Mouse (Mus musculus) limb, embryonic 15.5 days (tissue): Measurements from ENCODE around the gene Pax9. TPM values are rescaled to one million over a fixed set of nuclear protein-coding genes. Genes with fewer than 3 reads are reported as not detected.

Source experiments
- ATAC-seq: fragments of 200-750 bp; cut with Nextera tagmentation; 2 replicates; pipeline ENCODE4 v1.8.0; 2017; ENCODE audit warnings: low read depth, moderate TSS enrichment; ENCODE audit not compliant: insufficient number of reproducible peaks, low FRiP score, low TSS enrichment
- H3K27ac ChIP-seq: fragments of 300-500 bp; sonication (generic); 2 replicates; pipeline ENCODE4 v1.5.1; 2015; ENCODE audit warnings: moderate library complexity, mild to moderate bottlenecking, inconsistent platforms
- H3K27me3 ChIP-seq: fragments of 300-500 bp; sonication (generic); 2 replicates; pipeline ENCODE4 v1.6.1; 2015; ENCODE audit warnings: inconsistent platforms
- H3K36me3 ChIP-seq: fragments of 300-500 bp; sonication (generic); 2 replicates; pipeline ENCODE4 v1.6.1; 2015; ENCODE audit warnings: inconsistent platforms
- H3K4me1 ChIP-seq: fragments of 300-500 bp; sonication (generic); 2 replicates; pipeline ENCODE4 v1.6.1; 2015; ENCODE audit warnings: inconsistent platforms
- H3K4me2 ChIP-seq: fragments of 300-500 bp; sonication (generic); 2 replicates; pipeline ENCODE4 v1.6.1; 2015; ENCODE audit warnings: mild to moderate bottlenecking, inconsistent platforms
- H3K4me3 ChIP-seq: fragments of 300-500 bp; sonication (generic); 2 replicates; pipeline ENCODE4 v1.5.1; 2015; ENCODE audit warnings: mild to moderate bottlenecking, inconsistent platforms
- H3K9ac ChIP-seq: fragments of 300-500 bp; sonication (generic); 2 replicates; pipeline ENCODE4 v1.6.1; 2015; ENCODE audit warnings: inconsistent platforms
- H3K9me3 ChIP-seq: fragments of 300-500 bp; sonication (generic); 2 replicates; pipeline ENCODE4 v1.6.1; 2016; ENCODE audit warnings: inconsistent platforms
- WGBS: fragments of 180-500 bp; shearing (Covaris S2); methylation state at CpG from one replicate; pipeline ENCODE4 v1.1.7; 2015; 5-methylcytosine and 5-hydroxymethylcytosine counted together
- polyA plus RNA-seq: library from polyadenylated mRNA; unstranded; fragments of >200 nt; fragmentation: Nextera tagmentation; extraction: Ambion mirVana; gene quantifications from 2 replicates; pipeline ENCODE4 v1.2.1, GENCODE M21; 2015

The Pax9 gene
- polyA plus RNA-seq = 3.4 and 4.3 TPM in 2 replicates

DNA sequence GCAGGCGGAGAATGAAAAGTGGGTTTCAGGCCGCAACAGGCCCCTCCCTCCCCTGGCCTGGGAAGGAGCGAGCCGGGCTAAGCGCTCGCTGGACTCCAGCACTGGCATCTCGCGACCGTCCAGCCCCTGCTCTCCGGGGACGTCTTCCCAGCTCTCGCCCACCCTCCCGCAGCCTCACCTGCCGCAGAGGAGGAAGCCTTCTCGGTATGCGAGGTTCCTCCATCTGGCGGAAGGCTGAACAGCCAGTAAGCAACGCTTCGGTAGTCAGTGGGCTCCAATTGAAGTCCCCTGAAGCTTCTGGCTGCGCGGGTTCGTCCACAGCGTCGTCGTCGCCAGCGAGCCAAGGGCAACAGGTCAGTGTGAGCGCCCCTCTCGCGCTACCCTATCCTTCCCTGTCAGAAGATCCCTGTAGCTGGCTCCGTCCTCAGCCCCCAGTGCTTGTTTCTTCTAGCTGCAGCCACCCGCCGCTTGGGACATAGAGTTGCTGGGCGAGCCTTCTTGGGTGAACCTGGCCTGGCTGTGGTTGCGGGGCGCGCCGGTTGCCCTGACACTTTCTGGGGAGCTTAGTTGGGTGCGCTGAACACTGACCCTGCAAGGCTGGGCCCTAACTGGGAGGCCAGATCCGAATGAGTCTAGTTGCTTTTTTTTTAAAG is at the start of gene Pax9:
Gene Pax9 (plus strand): TSS at position 341 of the 653 bp plus-strand sequence.
- Histone ChIP-seq H3K9me3 (no peaks in the 10 kb centered on the region), H3K9ac (no peak within 1 kb of the TSS), H3K36me3 (no peaks in the 10 kb centered on the region), H3K4me1 (peaks cover 40% of the 10 kb centered on the region), H3K27me3 (peaks cover 97% of the 10 kb centered on the region), H3K4me2 (peak within 1 kb of the TSS; percentile 42), H3K4me3 (peak within 1 kb of the TSS; percentile 28), H3K27ac (no peak within 1 kb of the TSS)
- ATAC-seq = no peak
- WGBS = 1% methylated on average over 40 of the region's 40 CpGs

DNA sequence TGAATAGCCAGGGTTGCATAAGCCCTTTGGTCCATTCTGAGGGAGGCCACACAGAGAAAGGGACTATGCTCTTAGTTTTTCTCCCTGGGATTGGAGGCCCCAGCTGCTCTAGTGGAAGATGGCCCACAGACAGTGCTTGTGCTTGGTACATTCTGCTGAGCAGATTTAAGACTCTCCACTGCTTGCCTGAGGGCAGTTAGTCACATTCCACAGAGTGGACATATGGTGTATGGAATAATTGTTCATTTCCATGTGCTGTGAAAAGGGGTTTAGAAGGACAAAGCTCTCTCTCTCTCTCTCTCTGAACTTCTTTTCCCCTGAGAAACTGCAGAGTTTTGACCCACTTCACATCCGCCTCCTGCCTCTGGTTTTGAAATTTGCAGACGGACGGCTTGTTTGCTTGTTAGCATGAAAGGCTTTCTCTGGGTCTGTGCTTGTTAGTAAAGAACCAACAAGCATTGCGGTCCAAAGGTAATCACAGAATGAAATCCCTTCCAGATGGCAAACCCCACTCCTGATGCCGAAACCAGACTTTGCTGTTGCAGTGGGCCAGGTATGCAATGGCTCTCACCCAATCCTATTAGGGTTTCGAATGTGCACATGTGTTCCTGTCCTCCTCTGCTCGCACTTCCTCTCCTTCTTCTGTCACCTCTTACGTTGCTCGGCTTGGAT is 22.0 kb upstream of the Pax9 start:
- Histone ChIP-seq H3K9me3 (no peaks in the 10 kb centered on the region), H3K4me2 (peak overlapping the region; percentile 28), H3K27me3 (no peaks in the 10 kb centered on the region), H3K4me1 (0 out of 2 replicates have a peak, but pooled peaks cover 3% of the 10 kb centered on the region), H3K4me3 (no peak overlapping the region), H3K27ac (peak overlapping the region; percentile 29), H3K36me3 (no peaks in the 10 kb centered on the region), H3K9ac (no peak overlapping the region)
- WGBS = 24% methylated on average over 9 of the region's 9 CpGs
- no peak for ATAC-seq

DNA sequence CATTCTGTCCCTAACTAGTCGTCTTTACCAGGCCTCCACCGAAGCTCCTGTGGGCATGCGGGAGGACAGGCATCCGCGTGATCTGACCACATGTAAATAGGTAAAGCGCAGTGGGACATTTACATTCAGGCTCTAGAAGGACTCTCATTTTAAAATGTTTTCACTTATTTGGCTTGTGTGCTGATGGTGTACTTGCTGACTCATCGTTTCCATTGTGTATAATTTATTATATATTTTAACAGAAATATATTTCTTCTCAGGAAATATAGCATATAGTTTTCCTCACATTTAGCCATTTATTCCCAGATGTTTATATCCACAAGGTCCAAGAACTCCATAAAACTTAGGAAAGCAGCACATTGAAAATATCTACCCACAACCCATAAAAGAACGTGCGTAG is 20.8 kb upstream of the Pax9 start:
- Histone ChIP-seq H3K27me3 (0 out of 2 replicates have a peak, but pooled peaks cover 2% of the 10 kb centered on the region), H3K4me3 (no peak overlapping the region), H3K4me2 (peak overlapping the region; percentile 28; the same call in 1 of the 2 replicates), H3K4me1 (0 out of 2 replicates have a peak, but pooled peaks cover 3% of the 10 kb centered on the region), H3K27ac (peak overlapping the region; percentile 29; the same call in 1 of the 2 replicates), H3K9ac (no peak overlapping the region), H3K9me3 (no peaks in the 10 kb centered on the region), H3K36me3 (no peaks in the 10 kb centered on the region)
- WGBS = 65% methylated on average over 9 of the region's 9 CpGs
- ATAC-seq = no peak

DNA sequence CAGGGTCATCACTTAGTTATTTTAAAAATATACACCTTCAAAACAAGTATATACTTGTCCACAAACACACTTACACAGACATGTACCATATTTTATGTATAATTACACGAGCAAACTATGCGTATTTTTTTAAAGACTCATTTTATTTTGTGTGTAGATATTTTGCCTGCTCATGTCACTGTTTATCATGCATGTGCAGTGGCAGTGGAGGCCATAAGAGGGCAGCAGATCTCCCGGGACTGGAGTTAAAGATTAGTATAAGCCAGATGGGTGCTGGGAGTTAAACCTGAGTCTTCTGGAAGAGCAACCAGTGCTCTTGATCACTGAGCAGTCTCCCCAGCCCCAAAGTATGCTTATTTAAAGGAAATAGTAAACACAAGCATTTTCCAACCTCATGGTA is 16.8 kb upstream of the Pax9 start:
- Histone ChIP-seq H3K4me1 (0 out of 2 replicates have a peak, but pooled peaks cover 3% of the 10 kb centered on the region), H3K9me3 (no peaks in the 10 kb centered on the region), H3K27me3 (peaks cover 27% of the 10 kb centered on the region), H3K27ac (no peak overlapping the region), H3K4me3 (no peak overlapping the region), H3K9ac (no peak overlapping the region), H3K36me3 (no peaks in the 10 kb centered on the region), H3K4me2 (no peak overlapping the region)
- 42% methylated on average over 3 of the region's 3 CpGs for WGBS
- no peak for ATAC-seq

DNA sequence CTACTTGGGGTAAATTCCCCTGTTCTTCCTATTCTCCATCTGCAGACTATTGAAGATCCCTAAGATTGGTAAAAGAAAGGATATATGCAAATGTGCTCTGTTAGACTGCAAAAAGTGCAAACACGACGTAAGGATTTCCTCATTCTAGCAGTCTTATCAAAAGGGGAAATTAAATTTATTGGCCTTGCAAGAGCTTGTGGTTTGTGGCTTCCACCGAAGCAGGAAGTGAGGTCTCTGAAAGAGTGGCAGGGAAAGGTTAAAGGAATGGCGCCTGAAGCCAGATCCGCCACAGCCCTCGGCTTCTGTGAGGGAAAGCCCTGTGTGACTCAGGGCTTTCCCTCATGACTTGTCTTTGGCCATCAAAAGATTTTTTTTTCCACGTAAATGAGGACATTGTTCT is 13.9 kb upstream of the Pax9 start:
- peaks cover 54% of the 10 kb centered on the region for H3K27me3 ChIP-seq
- WGBS = 57% methylated on average over 7 of the region's 7 CpGs
- no peak overlapping the region for H3K27ac ChIP-seq
- H3K9ac ChIP-seq = no peak overlapping the region
- H3K4me2 ChIP-seq = no peak overlapping the region
- peaks cover 7% of the 10 kb centered on the region for H3K4me1 ChIP-seq
- ATAC-seq = no peak
- no peaks in the 10 kb centered on the region for H3K36me3 ChIP-seq
- no peaks in the 10 kb centered on the region for H3K9me3 ChIP-seq
- H3K4me3 ChIP-seq = no peak overlapping the region

DNA sequence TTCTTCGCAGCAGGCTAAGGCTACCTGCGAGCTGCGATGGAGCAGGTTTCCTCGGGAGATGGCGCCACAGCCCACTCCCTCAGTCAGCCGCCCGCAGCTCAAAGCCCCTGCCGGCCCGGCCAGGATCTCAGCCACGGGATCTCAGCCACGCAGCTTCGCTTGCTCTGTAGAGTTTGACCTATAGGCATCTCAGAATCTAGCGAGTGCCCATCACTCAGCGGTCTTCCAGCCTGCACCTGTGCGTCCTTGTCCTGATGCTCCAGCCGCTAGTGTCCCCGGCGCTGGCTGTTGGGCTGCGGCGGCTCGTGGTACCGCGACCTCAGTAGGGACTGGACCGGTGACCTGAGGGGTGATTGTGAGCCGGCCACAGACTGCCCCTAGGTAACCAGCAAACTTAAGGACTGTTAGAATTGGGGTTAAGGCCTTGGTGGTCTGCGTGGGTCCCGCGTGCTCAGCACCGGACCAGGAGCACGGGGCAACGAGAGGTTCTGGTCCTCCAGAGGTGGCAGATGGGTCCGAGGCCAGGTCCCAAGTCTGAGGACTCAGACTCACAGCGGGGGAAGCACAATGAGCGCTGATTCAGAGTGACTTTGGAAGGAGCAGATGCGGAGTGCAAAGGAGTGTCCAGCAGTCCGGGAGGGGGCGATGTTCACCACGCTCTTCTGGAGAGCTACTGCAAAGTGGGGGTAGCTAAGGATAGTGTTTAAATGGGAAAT is 10.3 kb upstream of the Pax9 start:
- H3K4me1 ChIP-seq = peaks cover 7% of the 10 kb centered on the region
- H3K9me3 ChIP-seq = no peaks in the 10 kb centered on the region
- ATAC-seq = no peak
- H3K9ac ChIP-seq = 0 out of 2 replicates have a peak overlapping the region, but pooled peaks have one; percentile 20
- no peak overlapping the region for H3K27ac ChIP-seq
- under 1% methylated on average over 38 of the region's 38 CpGs for WGBS
- H3K4me3 ChIP-seq = peak overlapping the region; percentile 35
- H3K36me3 ChIP-seq = no peaks in the 10 kb centered on the region
- H3K4me2 ChIP-seq = peak overlapping the region; percentile 81
- peaks cover 71% of the 10 kb centered on the region for H3K27me3 ChIP-seq

DNA sequence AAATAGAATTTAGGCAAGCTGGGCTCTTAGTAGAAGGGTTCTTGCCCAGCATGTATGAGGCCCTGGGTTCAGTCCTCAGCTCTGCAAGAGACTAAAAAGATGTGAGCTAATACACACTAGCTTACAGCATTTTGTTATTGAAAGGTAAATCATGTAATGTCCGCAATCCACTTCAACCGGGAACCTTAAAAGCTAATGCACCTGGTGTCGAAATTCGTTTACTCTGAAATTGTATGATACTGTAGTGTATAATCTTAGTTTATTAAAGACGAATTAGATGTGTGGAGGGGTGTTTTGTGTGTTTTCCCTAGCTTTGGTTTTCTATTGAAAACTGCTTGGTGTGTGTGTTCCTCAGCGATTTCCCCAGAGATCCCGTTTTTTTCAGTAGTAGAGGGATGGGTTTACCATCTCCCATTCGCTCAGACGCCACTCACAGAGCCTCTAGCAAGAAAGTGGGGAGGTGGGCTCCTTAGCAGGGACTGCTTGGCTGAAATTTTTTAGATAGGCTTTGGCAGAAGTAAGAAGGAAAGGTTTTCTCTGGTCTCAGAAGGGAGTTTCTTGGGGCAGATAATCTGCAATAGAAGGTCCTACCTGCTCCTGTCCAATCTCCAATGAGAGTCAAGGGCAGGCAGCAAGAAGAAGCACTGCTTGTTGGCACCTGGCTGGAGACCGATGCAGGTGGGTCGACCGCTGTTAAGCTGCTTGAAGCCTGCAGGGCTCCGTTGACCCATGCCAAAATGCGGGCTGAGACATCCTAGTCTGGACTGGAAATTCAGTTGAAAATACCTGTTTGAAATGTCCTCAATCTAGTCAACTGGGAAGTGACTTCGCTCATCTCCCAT is 3.7 kb upstream of the Pax9 start:
- 14% methylated on average over 15 of the region's 15 CpGs for WGBS
- Histone ChIP-seq H3K36me3 (no peaks in the 10 kb centered on the region), H3K4me2 (no peak overlapping the region), H3K9me3 (no peaks in the 10 kb centered on the region), H3K4me1 (peaks cover 21% of the 10 kb centered on the region), H3K27me3 (peaks cover 85% of the 10 kb centered on the region), H3K27ac (no peak overlapping the region), H3K4me3 (no peak overlapping the region), H3K9ac (no peak overlapping the region)
- ATAC-seq = no peak

DNA sequence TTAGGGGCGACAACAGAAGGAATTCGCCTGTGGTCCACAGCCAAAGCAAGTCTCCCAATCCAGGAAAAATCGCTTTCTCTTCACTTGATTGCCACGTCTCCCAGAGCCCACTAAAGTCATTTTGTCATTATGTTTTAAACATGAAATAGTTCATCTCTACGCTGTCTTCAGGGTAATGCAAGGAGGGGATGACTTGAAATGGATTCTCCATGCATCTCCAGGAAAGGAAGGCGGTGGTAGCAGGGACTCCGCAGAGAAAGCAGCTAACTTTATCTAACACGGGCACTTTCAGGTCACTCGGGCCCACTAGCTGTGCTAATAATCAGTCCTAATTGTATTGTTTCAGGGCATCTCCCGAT is 3.1 kb upstream of the Pax9 start:
- Histone ChIP-seq H3K27me3 (peaks cover 85% of the 10 kb centered on the region), H3K9me3 (no peaks in the 10 kb centered on the region), H3K4me1 (peaks cover 21% of the 10 kb centered on the region), H3K36me3 (no peaks in the 10 kb centered on the region), H3K4me2 (no peak overlapping the region), H3K27ac (no peak overlapping the region), H3K4me3 (no peak overlapping the region), H3K9ac (no peak overlapping the region)
- WGBS = 14% methylated on average over 10 of the region's 10 CpGs
- ATAC-seq = no peak

DNA sequence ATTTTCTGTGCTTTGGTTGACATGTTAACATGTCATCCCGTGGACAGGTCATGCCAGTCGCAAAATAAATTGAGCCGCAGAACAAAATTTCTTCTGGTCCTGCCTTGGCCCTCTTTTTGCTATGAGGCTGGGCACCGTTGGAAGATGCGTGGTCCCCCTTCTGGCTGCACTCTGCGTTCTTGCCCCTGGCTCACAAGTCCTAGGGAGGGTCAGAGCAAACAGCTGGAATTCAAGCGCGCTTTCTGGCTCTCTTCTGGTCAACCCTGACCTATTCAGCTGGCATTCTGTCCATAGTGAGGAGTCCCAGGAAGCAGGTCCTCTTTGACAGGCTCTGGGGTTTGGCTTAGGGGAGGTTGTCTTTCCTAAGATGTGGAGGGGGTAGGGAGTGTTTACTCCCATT is 2.6 kb upstream of the Pax9 start:
- peaks cover 85% of the 10 kb centered on the region for H3K27me3 ChIP-seq
- no peak overlapping the region for H3K9ac ChIP-seq
- H3K4me3 ChIP-seq = no peak overlapping the region
- H3K27ac ChIP-seq = no peak overlapping the region
- no peak overlapping the region for H3K4me2 ChIP-seq
- no peaks in the 10 kb centered on the region for H3K9me3 ChIP-seq
- WGBS = 13% methylated on average over 8 of the region's 8 CpGs
- H3K4me1 ChIP-seq = peaks cover 21% of the 10 kb centered on the region
- no peak for ATAC-seq
- H3K36me3 ChIP-seq = no peaks in the 10 kb centered on the region

DNA sequence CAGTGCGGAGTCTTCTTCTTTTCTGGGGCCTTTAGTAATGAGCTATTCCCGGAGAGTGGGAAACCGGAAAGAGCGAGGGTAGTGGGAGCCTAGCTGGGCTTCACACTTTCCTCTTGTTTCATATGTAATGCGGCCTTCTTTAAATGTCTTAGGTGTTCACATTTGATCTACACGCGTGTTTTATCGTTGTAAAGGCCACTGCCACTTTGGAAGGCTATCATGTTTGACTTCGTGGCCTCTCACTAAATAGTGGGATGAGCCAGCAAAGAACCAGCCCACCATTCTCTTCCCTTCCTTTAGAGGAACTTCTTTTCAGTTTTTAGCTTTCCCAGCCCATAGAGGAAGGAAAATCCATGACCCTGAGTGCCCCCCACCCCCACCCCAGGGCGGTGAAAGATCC is 2.2 kb upstream of the Pax9 start:
- H3K27ac ChIP-seq = no peak overlapping the region
- ATAC-seq = no peak
- H3K4me2 ChIP-seq = peak overlapping the region; percentile 10; the same call in 1 of the 2 replicates
- peaks cover 85% of the 10 kb centered on the region for H3K27me3 ChIP-seq
- H3K4me1 ChIP-seq = peaks cover 21% of the 10 kb centered on the region
- H3K9me3 ChIP-seq = no peaks in the 10 kb centered on the region
- no peak overlapping the region for H3K9ac ChIP-seq
- WGBS = 9% methylated on average over 10 of the region's 10 CpGs
- no peaks in the 10 kb centered on the region for H3K36me3 ChIP-seq
- no peak overlapping the region for H3K4me3 ChIP-seq

DNA sequence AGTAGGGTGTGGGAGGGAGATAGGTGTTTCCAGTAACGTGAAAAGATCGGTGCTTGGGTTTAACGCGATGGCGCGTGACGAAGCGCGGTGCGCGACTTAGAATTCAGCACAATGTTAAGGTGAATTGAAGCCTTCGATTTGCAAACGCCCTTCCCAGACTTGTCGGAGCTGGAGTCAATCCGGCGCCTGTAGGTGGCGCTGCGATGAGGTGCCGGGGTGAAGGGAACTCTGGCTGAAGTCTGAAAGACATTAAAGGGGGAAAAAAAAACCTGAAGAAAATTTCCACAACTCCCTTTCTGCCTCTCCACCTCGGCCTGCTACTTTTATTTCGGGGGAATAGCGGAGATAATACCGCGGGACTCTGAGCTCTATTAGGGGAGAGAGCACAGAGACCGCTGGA is 1.8 kb upstream of the Pax9 start:
- peaks cover 86% of the 10 kb centered on the region for H3K27me3 ChIP-seq
- H3K36me3 ChIP-seq = no peaks in the 10 kb centered on the region
- H3K4me3 ChIP-seq = peak overlapping the region; percentile 4; the same call in 1 of the 2 replicates
- no peaks in the 10 kb centered on the region for H3K9me3 ChIP-seq
- peak overlapping the region; percentile 10; the same call in 1 of the 2 replicates for H3K4me2 ChIP-seq
- H3K9ac ChIP-seq = no peak overlapping the region
- WGBS = 2% methylated on average over 25 of the region's 25 CpGs
- peaks cover 23% of the 10 kb centered on the region for H3K4me1 ChIP-seq
- H3K27ac ChIP-seq = no peak overlapping the region
- ATAC-seq = no peak
